Mouse (Mus musculus) brain, embryonic 18.5 days (tissue): ENCODE measurements around the gene Mrgbp.

ENCODE experiments used
- DNase-seq: peaks from one replicate; pipeline ENCODE4 v3.0.0-alpha.2; 2012; ENCODE audit warnings: low read depth, low spot score

Mrgbp gene

GRCm38 (mm10) chr2:180581002-180581401, at the start of gene Mrgbp:
Gene Mrgbp, plus strand, starts transcription at chr2:180581304.
- DNase-seq: no peak

GRCm38 (mm10) chr2:180531671-180532385, 49.3 kb upstream of the Mrgbp start:
- DNase-seq: no peak

- no peak for DNase-seq
Observed at GRCm38 (mm10) chr2:180532386-180532995, 48.6 kb upstream of the Mrgbp start.

- DNase-seq: no peak
Observed at GRCm38 (mm10) chr2:180533237-180533636, 47.9 kb upstream of the Mrgbp start.

GRCm38 (mm10) chr2:180543675-180544074, 37.4 kb upstream of the Mrgbp start:
- DNase-seq: no peak

GRCm38 (mm10) chr2:180545046-180545445, 36.1 kb upstream of the Mrgbp start:
- DNase-seq: no peak

GRCm38 (mm10) chr2:180547384-180548106, 33.6 kb upstream of the Mrgbp start:
- DNase-seq: peak; percentile 64

- DNase-seq: no peak
Observed at GRCm38 (mm10) chr2:180552340-180552739, 28.8 kb upstream of the Mrgbp start.

- no peak for DNase-seq
Observed at GRCm38 (mm10) chr2:180555219-180555618, 25.9 kb upstream of the Mrgbp start.

- no peak for DNase-seq
Observed at GRCm38 (mm10) chr2:180556470-180556869, 24.6 kb upstream of the Mrgbp start.

GRCm38 (mm10) chr2:180560245-180560644, 20.9 kb upstream of the Mrgbp start:
- no peak for DNase-seq

- DNase-seq: no peak
Observed at GRCm38 (mm10) chr2:180562146-180562545, 19.0 kb upstream of the Mrgbp start.

GRCm38 (mm10) chr2:180563296-180563695, 17.8 kb upstream of the Mrgbp start:
- no peak for DNase-seq

- DNase-seq: no peak
Observed at GRCm38 (mm10) chr2:180563841-180564240, 17.3 kb upstream of the Mrgbp start.

- no peak for DNase-seq
Observed at GRCm38 (mm10) chr2:180566240-180566913, 14.7 kb upstream of the Mrgbp start.

GRCm38 (mm10) chr2:180569028-180569643, 12.0 kb upstream of the Mrgbp start:
- no peak for DNase-seq

GRCm38 (mm10) chr2:180576482-180576881, 4.6 kb upstream of the Mrgbp start:
- DNase-seq: no peak

GRCm38 (mm10) chr2:180578686-180579085, 2.4 kb upstream of the Mrgbp start:
- no peak for DNase-seq

- DNase-seq: peak; percentile 76
Observed at GRCm38 (mm10) chr2:180582481-180583153, 1.5 kb downstream of the Mrgbp start.

- DNase-seq: no peak
Observed at GRCm38 (mm10) chr2:180583154-180583507, 2.0 kb downstream of the Mrgbp start.

- no peak for DNase-seq
Observed at GRCm38 (mm10) chr2:180588736-180589122, 7.6 kb downstream of the Mrgbp start.
